In the genomic region with DNA sequence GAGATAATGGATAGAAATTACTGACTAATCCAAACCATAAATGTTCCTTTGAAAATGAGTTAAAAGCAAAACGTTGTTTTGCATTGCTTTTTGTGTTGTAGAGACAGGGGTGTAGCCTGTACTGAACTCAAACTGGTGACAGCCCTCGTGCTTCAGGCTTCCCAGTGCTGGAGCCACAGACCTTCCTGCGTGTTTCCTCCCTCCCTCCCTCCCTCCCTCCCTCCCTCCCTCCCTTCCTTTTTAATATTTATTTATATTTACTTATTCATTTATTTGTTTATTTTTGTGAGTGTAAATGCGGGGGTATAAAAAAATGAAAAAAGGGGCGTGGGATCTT, we compare ENCODE assay signal across 8 mouse cellular contexts. TPM values are rescaled to one million over a fixed set of nuclear protein-coding genes. Genes with fewer than 3 reads are reported as not detected.
DNase-seq lines count a peak whose midpoint lies in the region; ATAC-seq and TF ChIP-seq lines count a peak whose summit lies in the region.

No protein-coding gene starts in this region.

- WGBS in liver, embryonic 11.5 days = 10% methylated on average over 5 of the region's 5 CpGs
- 7% methylated on average over 5 of the region's 5 CpGs for WGBS in embryonic facial prominence, embryonic 15.5 days
- WGBS in intestine, postnatal 0 days = 13% methylated on average over 5 of the region's 5 CpGs
- 10% methylated on average over 5 of the region's 5 CpGs for WGBS in neural tube, embryonic 13.5 days

- H3K4me1 ChIP-seq in liver, embryonic 11.5 days (replicated peaks; ENCODE audit: control insufficient read depth, insufficient read depth, low read length) = no peaks in the 10 kb centered on the region
- peaks cover 6% of the 10 kb centered on the region; the same call in 1 of the 2 replicates for H3K4me1 ChIP-seq in embryonic facial prominence, embryonic 15.5 days
- H3K4me1 ChIP-seq in intestine, postnatal 0 days (replicated peaks; ENCODE audit: control insufficient read depth, insufficient read depth, low read length) = no peaks in the 10 kb centered on the region
- H3K4me1 ChIP-seq in neural tube, embryonic 13.5 days (replicated peaks) = peaks cover 5% of the 10 kb centered on the region; the same call in 1 of the 2 replicates

- H3K27me3 ChIP-seq in liver, embryonic 11.5 days (replicated peaks; ENCODE audit: control insufficient read depth, insufficient read depth, low read length) = no peaks in the 10 kb centered on the region
- H3K27me3 ChIP-seq in embryonic facial prominence, embryonic 15.5 days = no peaks in the 10 kb centered on the region
- no peaks in the 10 kb centered on the region for H3K27me3 ChIP-seq in intestine, postnatal 0 days (replicated peaks; ENCODE audit: control insufficient read depth, insufficient read depth, low read length)
- no peaks in the 10 kb centered on the region for H3K27me3 ChIP-seq in neural tube, embryonic 13.5 days

- no peaks in the 10 kb centered on the region for H3K9me3 ChIP-seq in liver, embryonic 11.5 days (ENCODE audit: control insufficient read depth, low read length)
- no peaks in the 10 kb centered on the region for H3K9me3 ChIP-seq in embryonic facial prominence, embryonic 15.5 days (replicated peaks)
- H3K9me3 ChIP-seq in intestine, postnatal 0 days (ENCODE audit: control insufficient read depth) = no peaks in the 10 kb centered on the region
- H3K9me3 ChIP-seq in neural tube, embryonic 13.5 days = no peaks in the 10 kb centered on the region

- no peak for TF ChIP-seq CTCF in intestine, postnatal 0 days (IDR thresholded peaks at IDR 0.05; ENCODE audit: low read depth)

- H3K4me3 ChIP-seq in liver, embryonic 11.5 days (ENCODE audit: low read depth, low read length) = peak overlapping the region; percentile 61
- H3K4me3 ChIP-seq in embryonic facial prominence, embryonic 15.5 days (replicated peaks) = peak overlapping the region; percentile 57
- peak overlapping the region; percentile 53 for H3K4me3 ChIP-seq in intestine, postnatal 0 days (ENCODE audit: low read depth, low read length)
- peak overlapping the region; percentile 55 for H3K4me3 ChIP-seq in neural tube, embryonic 13.5 days

- 0 out of 2 replicates have a peak overlapping the region, but pooled peaks have one; percentile 72 for H3K27ac ChIP-seq in liver, embryonic 11.5 days (ENCODE audit: low read depth, low read length)
- H3K27ac ChIP-seq in embryonic facial prominence, embryonic 15.5 days (replicated peaks) = peak overlapping the region; percentile 92
- peak overlapping the region; percentile 68; the same call in 1 of the 2 replicates for H3K27ac ChIP-seq in intestine, postnatal 0 days (ENCODE audit: low read depth, low read length)
- H3K27ac ChIP-seq in neural tube, embryonic 13.5 days (replicated peaks) = peak overlapping the region; percentile 91

- H3K36me3 ChIP-seq in liver, embryonic 11.5 days (ENCODE audit: control insufficient read depth, insufficient read depth, low read length) = no peaks in the 10 kb centered on the region
- H3K36me3 ChIP-seq in embryonic facial prominence, embryonic 15.5 days = no peaks in the 10 kb centered on the region
- no peaks in the 10 kb centered on the region for H3K36me3 ChIP-seq in intestine, postnatal 0 days (ENCODE audit: control insufficient read depth, insufficient read depth)
- H3K36me3 ChIP-seq in neural tube, embryonic 13.5 days = no peaks in the 10 kb centered on the region

- no peak for DNase-seq in liver, embryonic 11.5 days (ENCODE audit: low spot score)
- no peak for DNase-seq in liver
- no peak for DNase-seq in frontal cortex, postnatal 10 days (ENCODE audit: low spot score in 2 of 2)
- DNase-seq in layer of hippocampus, adult 11-12 months (ENCODE audit: low spot score) = no peak
- no peak for DNase-seq in yolk sac, embryonic 10.5 days (ENCODE audit: low spot score)

- no peak for ATAC-seq in liver, embryonic 11.5 days (replicated peaks; ENCODE audit: low FRiP score)
- ATAC-seq in embryonic facial prominence, embryonic 15.5 days (ENCODE audit: insufficient number of reproducible peaks, low FRiP score, low TSS enrichment, low read depth) = no peak
- no peak for ATAC-seq in intestine, postnatal 0 days
- ATAC-seq in neural tube, embryonic 13.5 days (ENCODE audit: low read depth) = peak; percentile 41; the same call in 1 of the 2 replicates

- peak overlapping the region; percentile 84 for H3K4me2 ChIP-seq in liver, embryonic 11.5 days
- H3K4me2 ChIP-seq in embryonic facial prominence, embryonic 15.5 days (replicated peaks) = peak overlapping the region; percentile 67
- peak overlapping the region; percentile 67 for H3K4me2 ChIP-seq in intestine, postnatal 0 days (replicated peaks; ENCODE audit: low read depth)
- peak overlapping the region; percentile 58 for H3K4me2 ChIP-seq in neural tube, embryonic 13.5 days

- H3K9ac ChIP-seq in liver, embryonic 11.5 days (ENCODE audit: low read depth, low read length) = peak overlapping the region; percentile 70
- peak overlapping the region; percentile 48; the same call in 1 of the 2 replicates for H3K9ac ChIP-seq in embryonic facial prominence, embryonic 15.5 days
- 0 out of 2 replicates have a peak overlapping the region, but pooled peaks have one; percentile 51 for H3K9ac ChIP-seq in intestine, postnatal 0 days (ENCODE audit: low read depth, low read length)
- H3K9ac ChIP-seq in neural tube, embryonic 13.5 days = peak overlapping the region; percentile 71

RNA-seq across cellular contexts. Expression of gene Hist1h2bj, which starts 8.5 kb away (rescaled TPM):
- polyA plus RNA-seq in liver, embryonic 11.5 days (2014; fragmentation: Nextera tagmentation; extraction: Ambion mirVana) = 11.2 and 13.2 TPM in 2 replicates
- polyA plus RNA-seq in embryonic facial prominence, embryonic 15.5 days (2015; fragmentation: Nextera tagmentation; extraction: Ambion mirVana) = 5.7 and 6.9 TPM in 2 replicates
- polyA plus RNA-seq in intestine, postnatal 0 days (2015; fragmentation: Nextera tagmentation; extraction: Ambion mirVana) = 2.3 and 4.1 TPM in 2 replicates
- polyA plus RNA-seq in neural tube, embryonic 13.5 days (2015; fragmentation: Nextera tagmentation; extraction: Ambion mirVana) = 2.7 and 3.3 TPM in 2 replicates

RNA-seq across cellular contexts. Expression of gene Hist1h2ag, which starts 8.7 kb away (rescaled TPM):
- polyA plus RNA-seq in liver, embryonic 11.5 days (2014; fragmentation: Nextera tagmentation; extraction: Ambion mirVana) = 26.4 and 36.7 TPM in 2 replicates
- 33.6 and 33.8 TPM in 2 replicates for polyA plus RNA-seq in embryonic facial prominence, embryonic 15.5 days (2015; fragmentation: Nextera tagmentation; extraction: Ambion mirVana)
- 12.9 and 16.0 TPM in 2 replicates for polyA plus RNA-seq in intestine, postnatal 0 days (2015; fragmentation: Nextera tagmentation; extraction: Ambion mirVana)
- 8.4 and 11.4 TPM in 2 replicates for polyA plus RNA-seq in neural tube, embryonic 13.5 days (2015; fragmentation: Nextera tagmentation; extraction: Ambion mirVana)

RNA-seq across cellular contexts. Expression of gene Hist1h4i, which starts 10.3 kb away (rescaled TPM):
- polyA plus RNA-seq in liver, embryonic 11.5 days (2014; fragmentation: Nextera tagmentation; extraction: Ambion mirVana) = 36.9 and 39.3 TPM in 2 replicates
- polyA plus RNA-seq in embryonic facial prominence, embryonic 15.5 days (2015; fragmentation: Nextera tagmentation; extraction: Ambion mirVana) = 17.5 and 20.6 TPM in 2 replicates
- 9.4 and 9.9 TPM in 2 replicates for polyA plus RNA-seq in intestine, postnatal 0 days (2015; fragmentation: Nextera tagmentation; extraction: Ambion mirVana)
- 8.8 and 10.1 TPM in 2 replicates for polyA plus RNA-seq in neural tube, embryonic 13.5 days (2015; fragmentation: Nextera tagmentation; extraction: Ambion mirVana)

RNA-seq across cellular contexts. Expression of gene Hist1h2bk, which starts 15.8 kb away (rescaled TPM):
- polyA plus RNA-seq in liver, embryonic 11.5 days (2014; fragmentation: Nextera tagmentation; extraction: Ambion mirVana) = 4.1 and 4.6 TPM in 2 replicates
- 3.1 and 4.0 TPM in 2 replicates for polyA plus RNA-seq in embryonic facial prominence, embryonic 15.5 days (2015; fragmentation: Nextera tagmentation; extraction: Ambion mirVana)
- 0.90 and 1.8 TPM in 2 replicates for polyA plus RNA-seq in intestine, postnatal 0 days (2015; fragmentation: Nextera tagmentation; extraction: Ambion mirVana)
- 2.5 and 3.8 TPM in 2 replicates for polyA plus RNA-seq in neural tube, embryonic 13.5 days (2015; fragmentation: Nextera tagmentation; extraction: Ambion mirVana)

RNA-seq across cellular contexts. Expression of gene Hist1h2ah, which starts 16.1 kb away (rescaled TPM):
- 10.7 and 13.3 TPM in 2 replicates for polyA plus RNA-seq in liver, embryonic 11.5 days (2014; fragmentation: Nextera tagmentation; extraction: Ambion mirVana)
- polyA plus RNA-seq in embryonic facial prominence, embryonic 15.5 days (2015; fragmentation: Nextera tagmentation; extraction: Ambion mirVana) = 2.8 and 17.2 TPM in 2 replicates
- 3.4 and 5.3 TPM in 2 replicates for polyA plus RNA-seq in intestine, postnatal 0 days (2015; fragmentation: Nextera tagmentation; extraction: Ambion mirVana)
- 1.7 TPM in 1 of 2 replicates, not detected in the other for polyA plus RNA-seq in neural tube, embryonic 13.5 days (2015; fragmentation: Nextera tagmentation; extraction: Ambion mirVana)
